In the genomic region with DNA sequence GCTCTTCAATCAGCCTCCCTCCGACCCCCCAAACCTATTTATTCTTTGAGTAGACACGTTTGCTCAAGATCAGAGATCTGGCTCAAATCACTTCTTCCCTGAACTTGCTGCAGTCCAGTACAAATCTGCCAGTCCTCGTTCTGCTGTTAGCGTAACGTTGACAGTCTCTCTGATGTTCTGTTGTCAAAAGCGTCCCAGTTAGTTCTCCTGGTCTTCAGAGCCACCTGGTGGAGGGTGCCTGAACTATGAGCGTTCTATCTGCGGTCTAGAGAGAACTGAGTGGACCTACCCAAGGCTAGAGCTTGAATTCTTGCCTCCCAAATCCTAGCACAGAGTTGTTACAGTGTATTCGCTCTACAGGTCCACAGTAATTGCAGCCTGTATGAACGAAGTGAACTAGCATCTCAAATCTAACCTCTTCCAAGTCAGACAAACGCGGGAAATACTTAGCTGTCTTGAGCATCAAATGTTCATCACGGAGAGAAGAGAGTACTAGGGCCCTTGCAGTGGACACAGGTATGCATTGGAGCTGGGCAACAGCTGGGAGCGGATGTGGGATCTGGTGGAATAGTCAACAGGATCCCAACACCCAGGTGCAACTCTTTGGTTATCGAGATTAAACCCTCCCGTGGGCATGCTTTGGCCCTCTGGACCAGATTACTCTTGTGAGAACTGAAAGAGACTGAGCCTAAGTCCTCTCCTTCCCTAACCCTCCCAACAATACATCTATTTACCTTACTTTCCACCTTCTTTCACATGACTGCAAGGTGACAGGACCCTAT, we compare ENCODE assay signal across 8 mouse cellular contexts. TPM values are rescaled to one million over a fixed set of nuclear protein-coding genes. Genes with fewer than 3 reads are reported as not detected.
DNase-seq lines count a peak whose midpoint lies in the region; ATAC-seq and TF ChIP-seq lines count a peak whose summit lies in the region.

No protein-coding gene starts in this region.

- H3K36me3 ChIP-seq in ES-Bruce4 (ENCODE audit: control insufficient read depth, insufficient read depth, low read length, poor library complexity, severe bottlenecking), result no peaks in the 10 kb centered on the region
- peaks cover 3% of the 10 kb centered on the region for H3K36me3 ChIP-seq in forebrain, embryonic 10.5 days (replicated peaks)
- peaks cover 7% of the 10 kb centered on the region for H3K36me3 ChIP-seq in heart, embryonic 14.5 days (ENCODE audit: control insufficient read depth, insufficient read depth, low read length)
- H3K36me3 ChIP-seq in liver, embryonic 13.5 days, result peaks cover 3% of the 10 kb centered on the region; the same call in 1 of the 2 replicates
- no peaks in the 10 kb centered on the region for H3K36me3 ChIP-seq in stomach, embryonic 16.5 days (ENCODE audit: control insufficient read depth, insufficient read depth, low read length)

- H3K27ac ChIP-seq in ES-Bruce4 (ENCODE audit: insufficient read depth, low read length), result no peak overlapping the region
- no peak overlapping the region for H3K27ac ChIP-seq in forebrain, embryonic 10.5 days
- H3K27ac ChIP-seq in heart, embryonic 14.5 days (replicated peaks in 1 of 2; ENCODE audit: control insufficient read depth in 1 of 2, insufficient read depth in 1 of 2, low read depth in 2 of 2, low read length in 2 of 2), result 0 out of 4 replicates have a peak overlapping the region, but pooled peaks of 1 of the 2 experiments have one; percentile 81
- H3K27ac ChIP-seq in liver, embryonic 13.5 days, result peak overlapping the region; percentile 70; the same call in 1 of the 2 replicates
- no peak overlapping the region for H3K27ac ChIP-seq in stomach, embryonic 16.5 days (ENCODE audit: low read length)

- H3K4me2 ChIP-seq in heart, embryonic 14.5 days (ENCODE audit: low read length), result peak overlapping the region; percentile 85
- peak overlapping the region; percentile 97 for H3K4me2 ChIP-seq in liver, embryonic 13.5 days
- peak overlapping the region; percentile 61 for H3K4me2 ChIP-seq in stomach, embryonic 16.5 days (ENCODE audit: low read depth, low read length)

- no peaks in the 10 kb centered on the region for H3K9me3 ChIP-seq in ES-Bruce4 (replicated peaks; ENCODE audit: control insufficient read depth, insufficient read depth, low read length, poor library complexity, severe bottlenecking)
- no peaks in the 10 kb centered on the region for H3K9me3 ChIP-seq in forebrain, embryonic 10.5 days
- H3K9me3 ChIP-seq in heart, embryonic 14.5 days (ENCODE audit: control insufficient read depth, low read length), result no peaks in the 10 kb centered on the region
- H3K9me3 ChIP-seq in liver, embryonic 13.5 days (replicated peaks), result no peaks in the 10 kb centered on the region
- H3K9me3 ChIP-seq in stomach, embryonic 16.5 days (replicated peaks; ENCODE audit: control insufficient read depth, low read length), result no peaks in the 10 kb centered on the region

- no peak for TF ChIP-seq POLR2A in ES-Bruce4 (IDR thresholded peaks at IDR 0.05; ENCODE audit: insufficient read depth, low read length)

- peak; percentile 58; the same call in 1 of the 2 replicates for ATAC-seq in heart, embryonic 14.5 days (ENCODE audit: insufficient number of reproducible peaks, insufficient read depth, low FRiP score, low read depth)
- ATAC-seq in liver, embryonic 13.5 days (ENCODE audit: low read depth), result peak; percentile 70
- ATAC-seq in stomach, embryonic 16.5 days (ENCODE audit: insufficient read depth, low FRiP score), result peak; percentile 86

- TF ChIP-seq CTCF in ES-Bruce4 (IDR thresholded peaks at IDR 0.05; ENCODE audit: low read depth, low read length), result peak; percentile 69

- H3K4me3 ChIP-seq in ES-Bruce4 (ENCODE audit: low read depth, low read length), result peak overlapping the region; percentile 52
- H3K4me3 ChIP-seq in forebrain, embryonic 10.5 days, result peak overlapping the region; percentile 66
- H3K4me3 ChIP-seq in heart, embryonic 14.5 days (ENCODE audit: control insufficient read depth in 1 of 2, insufficient read depth in 1 of 2, low read depth in 1 of 2, low read length in 2 of 2), result peak overlapping the region; percentile 75 to 78
- H3K4me3 ChIP-seq in liver, embryonic 13.5 days (replicated peaks), result peak overlapping the region; percentile 78
- peak overlapping the region; percentile 75 for H3K4me3 ChIP-seq in stomach, embryonic 16.5 days (replicated peaks; ENCODE audit: low read length)

- TF ChIP-seq EP300 in ES-Bruce4 (IDR thresholded peaks at IDR 0.05; ENCODE audit: insufficient read depth, low read depth, low read length), result no peak

- no peak overlapping the region for H3K9ac ChIP-seq in ES-Bruce4 (ENCODE audit: low read depth, poor library complexity, severe bottlenecking)
- H3K9ac ChIP-seq in heart, embryonic 14.5 days (ENCODE audit: low read length), result peak overlapping the region; percentile 88; the same call in 1 of the 2 replicates
- peak overlapping the region; percentile 90 for H3K9ac ChIP-seq in liver, embryonic 13.5 days
- peak overlapping the region; percentile 3; the same call in 1 of the 2 replicates for H3K9ac ChIP-seq in stomach, embryonic 16.5 days (ENCODE audit: low read length)

- peak; percentile 76 for DNase-seq in c-Kit-positive CD71-negative TER-119-negative erythroid progenitor cells, embryonic 14.5 days (ENCODE audit: low read depth)
- peak; percentile 81 for DNase-seq in forebrain, embryonic 10.5 days (ENCODE audit: extremely low spot score, low spot score)
- DNase-seq in kidney, postnatal 14 days, result peak; percentile 91
- DNase-seq in liver, embryonic 13.5 days, result peak; percentile 72
- DNase-seq in natural killer cell, adult 2 months (ENCODE audit: low spot score in 2 of 2), result peak; percentile 77 to 88

- H3K27me3 ChIP-seq in ES-Bruce4 (ENCODE audit: control insufficient read depth, insufficient read depth, low read length, poor library complexity, severe bottlenecking), result 0 out of 2 replicates have a peak, but pooled peaks cover 3% of the 10 kb centered on the region
- H3K27me3 ChIP-seq in forebrain, embryonic 10.5 days (ENCODE audit: poor library complexity, severe bottlenecking), result peaks cover 31% of the 10 kb centered on the region
- no peaks in the 10 kb centered on the region for H3K27me3 ChIP-seq in heart, embryonic 14.5 days (ENCODE audit: control insufficient read depth, insufficient read depth, low read length)
- no peaks in the 10 kb centered on the region for H3K27me3 ChIP-seq in liver, embryonic 13.5 days
- H3K27me3 ChIP-seq in stomach, embryonic 16.5 days (ENCODE audit: control insufficient read depth, insufficient read depth, low read length), result no peaks in the 10 kb centered on the region

- WGBS in forebrain, embryonic 10.5 days, result 32% methylated on average over 16 of the region's 16 CpGs
- WGBS in heart, embryonic 14.5 days, result 26% methylated on average over 16 of the region's 16 CpGs
- 28% methylated on average over 16 of the region's 16 CpGs for WGBS in liver, embryonic 13.5 days (ENCODE audit: insufficient replicate concordance)
- WGBS in stomach, embryonic 16.5 days, result 30% methylated on average over 16 of the region's 16 CpGs

- no peaks in the 10 kb centered on the region for H3K4me1 ChIP-seq in ES-Bruce4 (ENCODE audit: control insufficient read depth, insufficient read depth, low read length)
- H3K4me1 ChIP-seq in forebrain, embryonic 10.5 days, result peaks cover 15% of the 10 kb centered on the region
- H3K4me1 ChIP-seq in heart, embryonic 14.5 days (ENCODE audit: control insufficient read depth in 2 of 2, insufficient read depth in 2 of 2, low read length in 2 of 2), result peaks cover 8 to 17% of the 10 kb centered on the region in 2 experiments
- H3K4me1 ChIP-seq in liver, embryonic 13.5 days (replicated peaks), result peaks cover 31% of the 10 kb centered on the region
- peaks cover 19% of the 10 kb centered on the region for H3K4me1 ChIP-seq in stomach, embryonic 16.5 days (ENCODE audit: control insufficient read depth, insufficient read depth, low read length)

RNA-seq across cellular contexts. Expression of gene Traf5, which starts 0.7 kb away (rescaled TPM):
- 0.81 and 2.6 TPM in 2 replicates for polyA plus RNA-seq in ES-Bruce4 (2011; ENCODE audit: insufficient read depth, insufficient read length, low read depth, missing spikeins)
- polyA plus RNA-seq in forebrain, embryonic 10.5 days (2016; fragmentation: Nextera tagmentation; extraction: Ambion mirVana), result 2.3 and 4.1 TPM in 2 replicates
- polyA plus RNA-seq in heart, embryonic 14.5 days (2014; fragmentation: Nextera tagmentation; extraction: Ambion mirVana), result 11.0 and 16.9 TPM in 2 replicates
- polyA plus RNA-seq in liver, embryonic 13.5 days (2015; fragmentation: Nextera tagmentation; extraction: Ambion mirVana), result 8.1 and 9.0 TPM in 2 replicates
- 31.5 and 35.6 TPM in 2 replicates for polyA plus RNA-seq in stomach, embryonic 16.5 days (2015; fragmentation: Nextera tagmentation; extraction: Ambion mirVana)

RNA-seq across cellular contexts. Expression of gene Rcor3, which starts 44.8 kb away (rescaled TPM):
- 16.4 and 19.1 TPM in 2 replicates for polyA plus RNA-seq in ES-Bruce4 (2011; ENCODE audit: insufficient read depth, insufficient read length, low read depth, missing spikeins)
- polyA plus RNA-seq in forebrain, embryonic 10.5 days (2016; fragmentation: Nextera tagmentation; extraction: Ambion mirVana), result 14.2 and 14.7 TPM in 2 replicates
- 39.3 and 40.0 TPM in 2 replicates for polyA plus RNA-seq in heart, embryonic 14.5 days (2014; fragmentation: Nextera tagmentation; extraction: Ambion mirVana)
- polyA plus RNA-seq in liver, embryonic 13.5 days (2015; fragmentation: Nextera tagmentation; extraction: Ambion mirVana), result 9.0 and 9.5 TPM in 2 replicates
- polyA plus RNA-seq in stomach, embryonic 16.5 days (2015; fragmentation: Nextera tagmentation; extraction: Ambion mirVana), result 23.4 and 26.4 TPM in 2 replicates
